Mouse (Mus musculus) megakaryocyte, adult 5-6 weeks (primary cell): ENCODE data around the gene Ccm2l. TPM values are rescaled to one million over a fixed set of nuclear protein-coding genes. Genes with fewer than 3 reads are reported as not detected.

Experiments
- ATAC-seq: 2 replicates; pipeline ENCODE4 v1.8.0; 2016; ENCODE audit warnings: mild to moderate bottlenecking, inconsistent platforms; ENCODE audit not compliant: poor library complexity, severe bottlenecking
- total RNA-seq, 2 experiments: library from RNA; stranded (forward) in 1 of 2; stranded (reverse) in 1 of 2; fragments of 153-499, 151-499 nt in 1 of 2; fragments of 221-1000, 200-1000 nt in 1 of 2; gene quantifications; 2 replicates each; pipeline versions ENCODE4 v1.2.3 to v1.2.4; 2015 to 2017

The Ccm2l gene
- total RNA-seq, 2 experiments from 2014 or later: 0.22 TPM; not detected in 1

DNA sequence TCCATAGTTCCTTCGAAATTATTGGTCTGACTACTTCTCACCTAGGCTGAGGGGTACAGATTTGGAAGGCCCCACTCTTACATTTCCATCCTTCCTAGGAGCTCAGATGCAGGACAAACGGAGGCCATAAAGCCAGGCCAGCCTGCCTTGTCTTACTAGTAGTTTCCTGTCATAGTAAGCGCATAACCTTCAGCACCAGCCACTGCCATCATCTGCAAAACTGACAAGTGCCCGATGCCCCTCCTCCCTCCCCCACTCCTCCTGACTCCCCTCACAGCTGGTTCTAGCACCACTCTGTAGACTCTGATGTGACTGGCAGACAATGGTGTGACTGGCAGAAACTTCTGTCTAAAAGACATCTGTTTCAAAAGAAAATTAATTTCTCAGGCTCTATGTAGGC is 20.4 kb downstream of the Ccm2l start:
- ATAC-seq: no peak

DNA sequence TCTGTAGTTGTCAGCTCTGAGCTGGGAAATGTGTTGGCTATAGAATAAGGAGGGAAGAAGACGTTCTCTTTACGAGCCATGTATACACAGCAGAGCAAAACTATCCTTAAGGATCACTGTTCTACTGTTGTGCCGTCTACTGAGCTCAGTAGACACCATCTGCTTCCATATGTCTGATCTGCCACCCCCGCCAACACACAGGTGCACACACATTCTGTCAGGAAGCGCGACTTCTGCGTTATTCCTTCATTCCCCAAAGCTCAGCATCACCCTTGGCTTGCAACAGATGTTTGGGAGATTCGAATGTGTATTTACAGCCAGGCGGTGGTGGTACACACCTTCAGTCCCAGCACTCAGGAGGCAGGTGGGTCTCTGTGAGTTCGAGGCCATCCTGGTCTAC is 21.3 kb downstream of the Ccm2l start:
- no peak for ATAC-seq

DNA sequence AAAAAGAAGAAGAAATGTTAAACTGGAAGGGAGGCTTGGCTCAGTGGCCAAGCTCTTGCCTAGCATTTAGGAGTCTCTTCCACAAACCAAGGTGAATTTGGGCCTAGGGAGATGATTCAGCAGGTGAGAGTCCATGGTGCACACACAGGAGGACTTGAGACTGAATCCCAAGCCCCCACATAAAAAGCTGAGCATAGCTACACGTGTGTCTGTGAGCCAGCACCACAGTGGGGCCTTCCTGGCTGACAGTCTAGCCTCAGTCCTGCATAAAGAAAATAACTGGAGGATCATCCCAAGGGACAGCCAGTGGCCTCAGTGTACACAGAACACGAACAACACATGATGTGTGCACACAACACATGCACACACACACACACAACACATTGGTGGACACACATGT is 23.6 kb downstream of the Ccm2l start:
- ATAC-seq: no peak

DNA sequence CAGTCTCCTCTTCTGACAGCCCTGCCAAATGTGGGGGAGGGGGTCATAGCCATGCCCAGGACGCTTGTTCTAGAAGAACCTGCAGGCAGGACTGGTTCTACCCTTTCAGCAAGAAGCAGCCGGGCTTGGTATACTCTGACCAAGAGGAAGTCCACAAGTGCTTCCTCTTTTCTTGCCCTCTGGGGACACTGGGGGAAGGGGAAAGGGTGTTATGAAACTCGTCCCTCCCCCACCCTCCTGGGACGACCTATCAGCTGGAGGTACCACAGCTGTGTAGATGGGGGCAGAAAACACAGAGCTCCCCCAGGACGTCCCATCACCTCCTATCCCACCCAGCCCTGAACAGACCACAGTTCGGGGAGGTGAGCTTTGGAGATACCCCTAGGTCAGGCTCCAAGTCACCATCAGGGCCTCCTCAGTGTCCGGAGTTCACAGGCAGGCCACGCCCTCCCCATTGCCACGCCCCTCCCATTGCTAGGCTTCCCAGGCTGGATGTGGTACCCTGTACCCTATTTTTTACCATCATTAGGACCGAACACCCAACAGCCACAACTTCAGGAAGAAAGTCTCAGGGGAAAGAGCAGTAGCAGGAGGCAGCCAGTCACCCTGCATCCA is 24.9 kb downstream of the Ccm2l start:
- peak; percentile 94 for ATAC-seq

DNA sequence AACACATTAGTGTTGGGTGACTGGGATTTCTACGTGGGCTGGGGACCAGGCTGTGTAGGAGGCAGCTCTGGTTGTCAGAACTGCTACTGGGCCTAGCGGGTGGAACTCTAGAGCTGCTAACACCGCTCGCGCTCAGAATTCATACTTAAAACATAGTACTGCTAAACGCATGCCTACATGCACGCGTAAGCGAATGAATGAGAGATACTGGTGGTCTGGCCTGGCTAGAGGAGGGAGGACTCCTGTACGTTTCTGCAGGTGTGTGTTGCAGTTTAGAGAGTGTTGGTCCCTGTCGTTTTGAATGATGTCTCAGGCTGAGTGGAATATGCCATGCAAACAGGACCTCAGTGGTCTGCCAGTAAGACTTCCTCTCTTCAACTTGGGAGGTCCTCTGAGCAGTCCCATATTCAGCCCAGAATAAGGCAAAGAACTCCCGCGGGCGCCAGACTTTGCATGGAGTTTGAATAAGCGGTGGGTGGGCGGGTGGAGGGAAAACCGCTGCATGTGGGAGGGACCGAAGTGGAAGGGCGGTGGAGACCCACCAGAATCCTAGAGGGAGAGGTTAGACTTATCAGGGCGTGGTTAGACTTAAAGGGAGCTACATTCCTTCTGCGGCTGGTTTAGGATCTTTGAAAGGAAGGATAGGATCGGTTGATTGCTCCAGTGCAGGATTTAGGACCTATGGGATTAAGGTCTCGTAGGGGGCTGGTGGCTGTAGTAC is 41.5 kb downstream of the Ccm2l start:
- ATAC-seq: no peak

DNA sequence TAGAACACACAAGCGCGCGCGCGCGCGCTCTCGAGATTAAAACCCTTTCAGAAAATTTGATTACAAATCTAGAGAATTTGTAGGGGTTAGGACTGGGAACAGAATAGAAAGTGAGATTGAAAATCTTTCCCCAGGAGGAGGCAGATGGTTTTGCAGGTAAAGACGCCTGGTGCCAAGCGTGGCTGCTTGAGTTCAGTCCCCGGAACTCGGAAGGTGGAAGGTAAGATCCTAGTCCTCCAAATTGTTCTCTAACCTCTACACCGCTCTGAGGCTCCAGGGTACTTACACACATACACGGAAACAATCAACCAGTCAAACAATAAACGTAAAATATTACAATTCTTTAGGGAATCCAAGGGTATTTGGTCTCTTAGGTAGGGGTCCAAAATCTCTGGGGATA is 42.0 kb downstream of the Ccm2l start:
- ATAC-seq: no peak

DNA sequence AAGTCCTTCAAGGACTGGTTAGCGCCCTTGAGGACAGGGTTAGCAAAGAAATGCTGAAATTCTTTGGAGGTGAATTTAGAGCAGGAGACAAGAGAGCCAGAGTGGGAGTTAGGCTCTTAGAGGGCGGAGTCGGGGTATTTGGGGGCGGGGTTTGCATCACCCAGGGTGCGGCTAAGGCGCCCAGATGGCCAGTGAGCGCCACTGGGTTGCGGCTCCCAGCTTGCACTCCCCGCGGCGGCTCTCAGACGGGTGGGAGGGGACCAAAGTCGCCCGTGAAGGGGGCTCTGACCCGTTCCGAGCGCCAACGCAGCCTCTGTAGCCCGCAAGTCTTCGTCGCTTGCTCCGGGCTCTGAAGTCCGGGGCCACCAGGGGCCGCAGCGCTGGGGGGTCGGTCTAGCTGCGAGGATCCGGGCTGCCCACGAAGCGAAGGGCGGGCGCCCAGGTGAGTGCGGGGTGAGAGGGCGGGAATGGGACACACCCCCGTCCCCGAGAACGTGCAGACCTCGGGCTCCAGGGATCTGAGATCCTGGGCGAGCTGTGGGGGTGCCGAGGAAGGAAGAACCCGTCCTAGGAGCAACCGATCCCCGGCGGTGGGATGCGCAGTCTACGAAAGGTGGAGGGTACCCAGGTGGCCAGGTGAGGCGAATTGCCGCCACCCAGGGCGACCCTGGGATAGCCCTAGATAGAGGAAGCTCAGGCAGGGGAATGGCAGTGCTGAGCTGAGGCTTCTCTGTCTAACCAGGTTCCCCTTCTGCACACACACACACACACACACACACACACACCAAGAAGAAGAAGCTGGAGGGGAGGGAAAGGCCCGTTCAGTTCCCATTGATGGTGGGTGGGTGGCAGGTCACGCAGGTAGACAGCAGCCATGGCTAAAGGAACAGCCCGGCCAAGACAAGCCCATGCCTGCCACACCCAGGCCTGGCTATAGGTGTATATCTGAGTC is 42.8 kb downstream of the Ccm2l start, which contains the start of gene Hck:
Gene Hck, plus strand, starts transcription at position 156 of the 952 bp plus-strand sequence.
- peak; percentile 86 for ATAC-seq

DNA sequence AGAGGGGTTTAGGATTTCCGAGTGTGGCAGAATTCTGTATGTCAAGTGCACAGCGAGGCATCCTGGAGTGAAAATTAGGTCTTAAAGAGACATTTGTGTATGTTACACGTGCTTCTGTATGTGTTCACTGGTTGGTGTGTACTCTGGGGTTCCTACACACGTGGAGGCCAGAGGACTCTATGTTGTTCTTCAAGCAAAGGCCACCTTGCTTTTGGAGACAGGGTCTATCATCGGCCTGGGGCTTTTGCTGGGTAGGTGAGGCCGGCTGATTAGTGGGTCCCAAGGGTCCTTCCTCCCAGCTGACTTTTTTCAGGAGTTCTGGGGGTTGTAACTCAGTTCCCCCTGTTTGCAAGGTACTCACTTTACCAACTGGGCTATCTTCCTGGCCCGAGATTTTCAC is 43.8 kb downstream of the Ccm2l start:
- ATAC-seq: no peak

DNA sequence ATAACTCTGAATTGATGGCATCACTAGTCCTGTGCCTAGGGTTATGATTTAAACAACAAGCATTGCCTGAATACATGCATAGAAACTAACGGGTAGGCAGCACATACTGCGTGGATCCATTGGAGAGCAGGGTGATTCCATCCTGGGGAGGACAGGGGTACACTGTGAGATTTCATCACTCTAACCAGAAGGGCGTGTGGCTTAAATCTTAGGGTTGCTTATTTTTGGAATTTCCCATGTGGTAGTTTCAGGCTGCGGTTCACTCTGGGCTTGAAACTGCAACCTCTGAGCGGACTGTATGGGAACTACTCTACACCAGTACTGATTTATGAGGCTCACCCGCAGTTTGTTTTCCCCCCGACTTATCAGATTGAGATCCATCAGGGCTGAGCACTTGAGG is 45.5 kb downstream of the Ccm2l start:
- peak; percentile 23 for ATAC-seq

DNA sequence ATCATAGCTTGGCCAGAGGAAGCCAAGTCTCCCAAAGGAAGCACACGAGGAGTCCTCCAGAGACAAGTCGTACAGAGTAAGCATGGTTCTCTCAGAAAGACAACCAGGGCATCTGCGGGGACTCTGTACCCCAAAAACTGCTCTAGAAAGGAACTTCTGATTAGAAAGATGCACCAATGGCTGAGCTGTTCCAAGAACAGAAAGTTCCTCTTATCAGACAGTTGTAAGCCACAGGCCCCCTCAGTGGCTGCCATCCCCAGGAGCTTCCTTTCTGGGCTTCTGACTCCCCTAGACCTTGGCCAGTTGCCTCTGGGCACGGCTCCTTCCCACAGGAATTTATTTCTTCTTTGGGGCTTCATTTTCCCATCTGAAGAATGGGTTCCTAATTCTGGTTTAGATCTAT is 49.9 kb downstream of the Ccm2l start:
- peak; percentile 17; the same call in 1 of the 2 replicates for ATAC-seq

DNA sequence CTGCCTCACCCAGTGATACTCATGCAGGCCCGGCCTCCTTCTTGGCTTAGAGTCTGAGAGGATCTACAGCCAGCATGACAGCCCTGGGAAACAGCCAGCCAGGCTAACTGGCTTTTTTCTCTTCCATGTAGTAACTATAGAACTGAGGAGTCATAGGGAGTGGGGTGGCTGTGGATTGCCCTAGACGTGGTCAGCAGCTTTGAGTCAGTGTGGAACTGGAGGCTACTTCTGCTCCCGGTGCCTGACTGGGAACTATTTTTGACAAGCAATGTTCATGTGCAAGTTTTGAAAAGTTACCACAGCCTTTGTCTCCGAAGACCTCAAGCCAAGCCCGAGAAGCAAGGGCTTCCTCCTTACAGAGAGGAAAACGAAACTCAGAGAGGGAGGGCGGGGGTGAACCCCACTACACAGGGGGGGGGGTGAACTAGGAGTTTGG is 51.3 kb downstream of the Ccm2l start:
- peak; percentile 66 for ATAC-seq

DNA sequence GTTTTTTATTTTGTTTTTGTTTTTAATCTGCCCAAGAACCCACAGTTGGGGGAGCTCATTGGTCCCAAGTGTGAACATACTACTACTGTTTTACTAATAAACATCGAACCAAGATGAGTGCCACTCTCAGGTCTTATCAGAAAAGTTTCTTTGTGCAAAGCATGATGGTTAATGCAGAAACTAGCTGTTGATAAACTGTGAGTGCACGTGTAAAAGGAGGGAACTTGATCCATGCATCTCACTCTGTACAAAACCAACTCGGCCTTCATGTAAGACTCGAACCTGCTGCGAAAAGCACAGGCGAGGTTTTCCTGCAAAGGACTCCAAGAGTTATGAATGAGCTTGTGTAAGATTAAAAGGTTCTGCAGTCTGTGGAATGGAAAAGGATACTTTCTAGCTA is 53.7 kb downstream of the Ccm2l start:
- no peak for ATAC-seq

DNA sequence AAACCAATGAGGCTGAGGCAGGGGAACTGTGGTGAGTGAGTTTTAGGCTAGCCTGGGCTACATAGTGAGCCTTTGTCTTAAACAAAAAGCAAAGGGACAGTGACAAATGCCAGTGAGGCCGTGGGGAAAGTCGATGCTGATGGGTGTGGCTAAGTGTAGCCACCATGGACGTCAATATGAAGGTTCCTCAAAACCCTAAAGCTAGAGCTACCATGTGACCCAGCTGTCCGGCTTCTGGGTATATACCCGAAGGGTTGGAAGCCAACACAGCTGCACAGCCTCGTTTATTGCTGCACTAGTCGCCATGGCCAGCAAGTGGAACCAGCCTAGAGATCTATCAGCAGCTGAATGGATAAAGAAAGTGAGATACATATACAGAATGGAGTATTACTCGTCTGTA is 54.4 kb downstream of the Ccm2l start:
- peak; percentile 79 for ATAC-seq

DNA sequence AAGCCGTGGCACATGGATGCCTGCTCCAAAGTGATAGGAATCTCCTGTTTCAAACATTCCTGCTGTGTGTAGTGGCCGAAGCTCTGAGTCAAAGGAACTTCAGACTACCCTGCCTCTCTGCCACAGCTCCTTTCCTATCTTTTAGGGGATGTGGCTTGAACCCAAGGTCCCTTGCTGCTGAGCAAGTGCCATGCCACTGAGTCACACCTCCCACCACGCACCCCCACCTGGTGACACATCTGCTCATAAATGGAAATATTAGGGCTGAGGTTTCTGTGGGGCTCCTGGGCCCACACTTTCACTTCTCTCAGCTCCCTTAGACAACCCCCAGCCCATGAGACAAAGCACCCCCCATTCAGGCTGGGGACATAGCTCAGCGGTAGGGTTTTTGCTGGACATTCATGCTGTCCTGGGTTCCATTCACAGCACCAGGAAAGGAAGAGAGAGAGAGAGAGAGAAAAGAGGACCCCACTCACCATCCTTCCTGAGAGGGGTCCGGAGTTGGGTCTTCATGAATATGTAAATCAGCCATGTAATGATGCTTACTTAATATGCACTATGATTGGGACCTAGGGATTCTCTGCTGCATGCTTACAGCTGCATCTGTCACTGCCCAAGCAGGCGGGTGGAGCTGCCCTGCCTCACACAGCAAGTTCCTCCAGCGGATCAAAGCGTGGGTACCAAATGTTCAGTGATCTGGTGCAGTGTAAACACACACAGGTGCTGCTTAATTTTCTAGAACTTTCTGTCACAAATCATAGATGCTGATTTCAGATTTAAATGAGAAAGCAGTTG is 56.3 kb downstream of the Ccm2l start:
- no peak for ATAC-seq

DNA sequence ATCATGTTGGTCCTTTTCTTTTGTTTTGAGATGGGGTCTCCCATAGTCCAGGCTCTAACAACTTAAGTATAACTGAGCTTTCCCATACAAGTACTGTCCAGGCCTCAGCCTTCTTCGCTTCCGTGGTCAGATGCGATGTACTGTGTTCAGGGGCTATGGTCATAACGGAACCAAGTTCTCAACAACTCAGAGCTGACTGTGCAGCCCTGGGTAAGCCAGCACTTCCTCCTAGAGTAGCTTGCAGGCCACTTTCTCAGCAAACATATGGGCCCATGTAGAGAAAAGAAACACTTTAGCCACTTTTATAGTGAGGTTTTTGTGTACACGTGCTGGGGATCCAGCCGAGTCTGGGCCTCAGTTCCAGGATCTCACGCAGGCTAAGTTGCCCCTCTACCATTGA is 56.9 kb downstream of the Ccm2l start:
- ATAC-seq: peak; percentile 47; the same call in 1 of the 2 replicates

DNA sequence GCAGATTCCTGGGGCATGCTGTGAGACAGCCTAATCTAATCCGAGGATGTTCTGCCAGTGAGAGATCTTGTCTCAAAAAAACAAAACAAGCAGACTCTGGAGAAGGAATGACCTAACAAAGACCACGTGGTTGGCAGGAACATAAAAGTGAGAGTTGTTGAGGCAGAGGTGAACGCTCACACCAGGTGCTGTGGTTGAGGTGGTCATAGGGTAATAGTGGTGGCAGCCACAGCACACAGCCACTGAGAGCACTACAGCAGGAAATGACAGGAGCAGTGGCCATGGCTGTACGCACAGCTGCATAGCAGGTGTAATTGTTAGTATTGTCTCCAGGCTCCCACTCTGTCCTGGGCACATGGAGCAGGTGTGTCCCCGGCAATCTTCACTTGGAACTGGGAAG is 60.1 kb downstream of the Ccm2l start:
- ATAC-seq: 0 out of 2 replicates have a peak, but pooled peaks have one; percentile 22

DNA sequence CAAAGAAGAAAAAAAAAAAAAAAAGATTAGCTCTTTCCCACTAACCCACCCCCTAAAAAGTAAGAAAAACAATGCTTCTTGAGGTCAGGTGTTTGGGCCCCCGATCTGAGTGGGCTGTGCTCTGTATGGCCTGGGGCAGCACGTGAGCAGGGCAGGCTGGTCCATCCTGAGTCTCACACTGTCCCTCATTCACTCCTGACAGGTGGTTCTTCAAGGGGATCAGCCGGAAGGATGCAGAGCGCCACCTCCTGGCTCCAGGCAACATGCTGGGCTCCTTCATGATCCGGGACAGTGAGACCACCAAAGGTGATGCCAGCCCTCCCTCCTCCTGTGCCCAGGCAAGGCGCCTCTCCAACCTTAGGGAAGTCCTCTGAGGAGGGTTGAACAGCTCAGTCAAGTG is 65.3 kb downstream of the Ccm2l start:
- 0 out of 2 replicates have a peak, but pooled peaks have one; percentile 38 for ATAC-seq
